Mouse (Mus musculus): ENCODE measurements around the gene Tmprss3. TPM values are rescaled to one million over a fixed set of nuclear protein-coding genes. Genes with fewer than 3 reads are reported as not detected.

Tmprss3 gene
- total and polyA plus RNA-seq, 2 experiments from 2014 or later: 0.10 to 0.16 TPM

GRCm38 (mm10) chr17:31153785-31154184 lies 45.0 kb downstream of the Tmprss3 start:
- TF ChIP-seq CTCF (IDR thresholded peaks at IDR 0.05): no peak
- DNase-seq (ENCODE audit: low spot score) (no peak), ATAC-seq (ENCODE audit: low FRiP score) (no peak)
- Histone ChIP-seq H3K4me2 (ENCODE audit: low read depth, low read length, poor library complexity, severe bottlenecking) (no peak overlapping the region), H3K9me3 (ENCODE audit: low read length) (no peaks in the 10 kb centered on the region), H3K9ac (replicated peaks; ENCODE audit: low read length, poor library complexity, severe bottlenecking) (no peak overlapping the region), H3K36me3 (ENCODE audit: insufficient read depth, low read length) (no peaks in the 10 kb centered on the region), H3K27ac (ENCODE audit: low read depth, low read length) (no peak overlapping the region), H3K4me1 (ENCODE audit: insufficient read depth, low read length) (no peaks in the 10 kb centered on the region), H3K27me3 (ENCODE audit: insufficient read depth, low read length) (no peaks in the 10 kb centered on the region), H3K4me3 (ENCODE audit: low read depth, low read length) (no peak overlapping the region)
- 79% methylated on average over 8 of the region's 8 CpGs for WGBS

- WGBS: 82% methylated on average over 9 of the region's 9 CpGs
- TF ChIP-seq CTCF (IDR thresholded peaks at IDR 0.05): no peak
- Histone ChIP-seq H3K9ac (replicated peaks; ENCODE audit: low read length, poor library complexity, severe bottlenecking) (no peak overlapping the region), H3K36me3 (ENCODE audit: insufficient read depth, low read length) (no peaks in the 10 kb centered on the region), H3K27me3 (ENCODE audit: insufficient read depth, low read length) (no peaks in the 10 kb centered on the region), H3K4me3 (ENCODE audit: low read depth, low read length) (no peak overlapping the region), H3K4me2 (ENCODE audit: low read depth, low read length, poor library complexity, severe bottlenecking) (no peak overlapping the region), H3K9me3 (ENCODE audit: low read length) (no peaks in the 10 kb centered on the region), H3K27ac (ENCODE audit: low read depth, low read length) (no peak overlapping the region), H3K4me1 (ENCODE audit: insufficient read depth, low read length) (no peaks in the 10 kb centered on the region)
- ATAC-seq (ENCODE audit: low FRiP score): no peak
- DNase-seq (ENCODE audit: low spot score): no peak
Observed at GRCm38 (mm10) chr17:31152966-31153499, 45.7 kb downstream of the Tmprss3 start.

GRCm38 (mm10) chr17:31152512-31152911 lies 46.3 kb downstream of the Tmprss3 start:
- no peak for TF ChIP-seq CTCF (IDR thresholded peaks at IDR 0.05)
- no peak overlapping the region for H3K9ac ChIP-seq (replicated peaks; ENCODE audit: low read length, poor library complexity, severe bottlenecking)
- H3K27me3 ChIP-seq (ENCODE audit: insufficient read depth, low read length): no peaks in the 10 kb centered on the region
- no peak overlapping the region for H3K4me3 ChIP-seq (ENCODE audit: low read depth, low read length)
- no peaks in the 10 kb centered on the region for H3K36me3 ChIP-seq (ENCODE audit: insufficient read depth, low read length)
- 22% methylated on average over 5 of the region's 5 CpGs for WGBS
- H3K9me3 ChIP-seq (ENCODE audit: low read length): no peaks in the 10 kb centered on the region
- no peak overlapping the region for H3K4me2 ChIP-seq (ENCODE audit: low read depth, low read length, poor library complexity, severe bottlenecking)
- H3K4me1 ChIP-seq (ENCODE audit: insufficient read depth, low read length): no peaks in the 10 kb centered on the region
- H3K27ac ChIP-seq (ENCODE audit: low read depth, low read length): no peak overlapping the region
- ATAC-seq (ENCODE audit: low FRiP score) (no peak), DNase-seq (ENCODE audit: low spot score) (no peak)

GRCm38 (mm10) chr17:31145998-31146397 lies 52.8 kb downstream of the Tmprss3 start:
- WGBS: 85% methylated on average over 9 of the region's 9 CpGs
- H3K9me3 ChIP-seq (ENCODE audit: low read length): no peaks in the 10 kb centered on the region
- DNase-seq (ENCODE audit: low spot score) (no peak), ATAC-seq (ENCODE audit: low FRiP score) (no peak)
- H3K4me1 ChIP-seq (ENCODE audit: insufficient read depth, low read length): no peaks in the 10 kb centered on the region
- no peaks in the 10 kb centered on the region for H3K36me3 ChIP-seq (ENCODE audit: insufficient read depth, low read length)
- no peak overlapping the region for H3K9ac ChIP-seq (replicated peaks; ENCODE audit: low read length, poor library complexity, severe bottlenecking)
- no peak for TF ChIP-seq CTCF (IDR thresholded peaks at IDR 0.05)
- no peak overlapping the region for H3K4me2 ChIP-seq (ENCODE audit: low read depth, low read length, poor library complexity, severe bottlenecking)
- no peaks in the 10 kb centered on the region for H3K27me3 ChIP-seq (ENCODE audit: insufficient read depth, low read length)
- no peak overlapping the region for H3K27ac ChIP-seq (ENCODE audit: low read depth, low read length)
- no peak overlapping the region for H3K4me3 ChIP-seq (ENCODE audit: low read depth, low read length)

- no peak for TF ChIP-seq CTCF (IDR thresholded peaks at IDR 0.05)
- Histone ChIP-seq H3K9ac (replicated peaks; ENCODE audit: low read length, poor library complexity, severe bottlenecking) (no peak within 1 kb of the TSS), H3K36me3 (ENCODE audit: insufficient read depth, low read length) (no peaks in the 10 kb centered on the region), H3K4me2 (ENCODE audit: low read depth, low read length, poor library complexity, severe bottlenecking) (no peak within 1 kb of the TSS), H3K4me1 (ENCODE audit: insufficient read depth, low read length) (no peaks in the 10 kb centered on the region), H3K4me3 (ENCODE audit: low read depth, low read length) (no peak within 1 kb of the TSS), H3K27ac (ENCODE audit: low read depth, low read length) (no peak within 1 kb of the TSS), H3K27me3 (ENCODE audit: insufficient read depth, low read length) (no peaks in the 10 kb centered on the region), H3K9me3 (ENCODE audit: low read length) (no peaks in the 10 kb centered on the region)
- WGBS: 67% methylated on average over 15 of the region's 15 CpGs
- DNase-seq (ENCODE audit: low spot score) (peak; percentile 22), ATAC-seq (ENCODE audit: low FRiP score) (no peak)
Observed at GRCm38 (mm10) chr17:31144040-31145037, 54.4 kb downstream of the Tmprss3 start, which contains the start of gene Tff2. Gene Tff2, minus strand, starts transcription at chr17:31144282.

GRCm38 (mm10) chr17:31142116-31142515 lies 56.7 kb downstream of the Tmprss3 start:
- Histone ChIP-seq H3K36me3 (ENCODE audit: insufficient read depth, low read length) (no peaks in the 10 kb centered on the region), H3K9ac (replicated peaks; ENCODE audit: low read length, poor library complexity, severe bottlenecking) (no peak overlapping the region), H3K4me3 (ENCODE audit: low read depth, low read length) (no peak overlapping the region), H3K27me3 (ENCODE audit: insufficient read depth, low read length) (no peaks in the 10 kb centered on the region), H3K4me2 (ENCODE audit: low read depth, low read length, poor library complexity, severe bottlenecking) (no peak overlapping the region), H3K4me1 (ENCODE audit: insufficient read depth, low read length) (no peaks in the 10 kb centered on the region), H3K27ac (ENCODE audit: low read depth, low read length) (no peak overlapping the region), H3K9me3 (ENCODE audit: low read length) (no peaks in the 10 kb centered on the region)
- 89% methylated on average over 7 of the region's 7 CpGs for WGBS
- no peak for ATAC-seq (ENCODE audit: low FRiP score)
- no peak for DNase-seq (ENCODE audit: low spot score)
- TF ChIP-seq CTCF (IDR thresholded peaks at IDR 0.05): no peak
